Mouse (Mus musculus) WW6 (cell line): ENCODE results near the gene Clec16a.

Experiments
- DNase-seq: peaks from one replicate; pipeline ENCODE4 v3.0.0-alpha.2; 2013; ENCODE audit warnings: low read depth, low spot score

Gene Clec16a

DNA sequence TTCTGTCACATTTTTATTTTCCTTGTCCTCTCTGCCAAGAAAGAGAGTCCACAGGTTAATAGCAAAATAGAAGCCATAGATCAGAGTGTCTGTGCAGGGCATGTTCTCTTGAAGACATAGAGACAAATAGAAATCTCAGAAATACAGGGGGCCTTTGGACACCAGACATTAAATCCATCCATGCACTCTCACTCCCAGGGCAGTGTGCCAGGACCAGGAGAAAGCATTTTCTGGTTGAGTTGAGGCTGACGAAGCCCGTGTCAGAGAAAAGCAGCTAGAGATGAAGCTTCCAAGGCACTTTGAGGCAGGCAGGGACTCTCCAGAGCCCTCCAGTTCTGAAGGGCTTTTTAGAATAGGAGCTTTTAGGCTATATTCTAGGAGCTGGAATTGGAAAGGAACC, 171.6 kb downstream of the Clec16a start:
- DNase-seq, result no peak

- DNase-seq, result no peak
These were observed 174.8 kb downstream of the Clec16a start for GRCm38 (mm10) chr16:10719971-10720370.

DNA sequence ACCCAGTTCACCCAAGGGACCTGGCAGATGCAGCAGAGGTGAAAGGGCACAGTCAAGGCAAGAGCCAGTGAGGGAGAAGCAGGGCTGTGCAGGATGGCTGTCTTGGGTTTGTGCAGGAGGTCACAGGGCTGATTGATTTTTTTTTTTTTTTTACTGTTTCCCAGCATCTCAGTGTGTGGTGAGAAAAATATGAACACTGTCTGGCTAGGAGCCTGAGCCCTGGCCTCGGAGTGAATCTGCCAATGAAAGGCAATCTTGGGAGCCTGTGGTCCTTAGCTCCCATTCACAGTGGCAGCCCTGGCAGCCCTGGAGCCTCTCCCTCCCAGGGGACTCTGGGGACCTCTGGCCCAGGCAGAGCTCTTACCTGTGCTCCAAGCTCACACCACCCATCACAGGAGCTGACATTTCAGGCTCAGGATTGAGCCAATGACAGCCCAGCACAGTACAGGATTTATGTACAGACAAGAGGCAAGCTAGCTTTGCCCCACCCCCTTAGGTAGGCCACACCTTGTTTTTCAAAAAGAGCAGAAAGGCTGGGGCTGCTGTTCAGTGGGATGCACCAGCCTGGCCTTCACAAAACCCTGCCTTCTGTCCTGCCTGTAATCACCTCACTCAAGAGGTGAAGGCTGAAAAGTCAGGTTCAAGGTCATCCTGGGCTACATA, 177.9 kb downstream of the Clec16a start:
- DNase-seq, result no peak

GRCm38 (mm10) chr16:10723816-10724647, 178.9 kb downstream of the Clec16a start:
- DNase-seq, result no peak

DNA sequence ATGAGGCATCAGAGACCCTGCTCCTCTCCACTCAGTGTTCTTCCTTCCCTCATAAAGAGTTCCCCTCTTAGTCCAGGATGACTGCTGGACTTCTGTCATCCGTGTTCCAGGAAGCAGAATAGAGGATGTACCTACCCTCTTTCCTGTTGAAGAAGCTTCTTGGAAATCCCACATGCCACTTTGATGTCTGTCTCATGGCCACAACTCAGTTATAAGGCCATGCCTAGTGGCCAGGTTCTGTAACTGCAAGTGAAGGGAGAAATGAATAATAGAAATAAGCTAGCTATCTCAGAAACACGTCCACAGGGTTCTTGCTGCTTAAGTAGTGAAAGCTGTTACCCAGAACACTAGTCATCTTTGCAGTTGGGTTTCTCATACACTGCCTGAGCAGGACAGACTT, 180.0 kb downstream of the Clec16a start:
- DNase-seq, result no peak

- DNase-seq, result no peak
These were observed 182.5 kb downstream of the Clec16a start for GRCm38 (mm10) chr16:10727630-10728029.

DNA sequence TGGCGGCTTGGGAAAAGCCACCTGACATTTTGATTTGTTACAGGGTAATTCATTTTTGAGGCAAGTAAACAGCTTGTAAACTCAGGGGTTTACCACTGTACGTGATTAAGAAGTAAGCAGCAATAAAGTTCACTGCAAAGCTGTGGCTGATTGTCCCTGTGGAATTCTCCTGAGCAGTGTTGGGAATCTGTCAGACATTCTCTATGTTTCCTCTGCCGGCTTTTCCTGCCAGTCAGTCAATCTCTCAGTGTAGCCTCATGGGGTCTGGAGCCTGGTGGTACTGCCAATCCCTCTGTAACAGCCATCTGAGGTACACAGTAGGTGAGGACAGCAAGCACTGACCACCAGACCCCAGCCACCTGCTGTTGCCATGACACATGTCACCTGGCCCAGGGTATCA, 183.7 kb downstream of the Clec16a start:
- no peak for DNase-seq

DNA sequence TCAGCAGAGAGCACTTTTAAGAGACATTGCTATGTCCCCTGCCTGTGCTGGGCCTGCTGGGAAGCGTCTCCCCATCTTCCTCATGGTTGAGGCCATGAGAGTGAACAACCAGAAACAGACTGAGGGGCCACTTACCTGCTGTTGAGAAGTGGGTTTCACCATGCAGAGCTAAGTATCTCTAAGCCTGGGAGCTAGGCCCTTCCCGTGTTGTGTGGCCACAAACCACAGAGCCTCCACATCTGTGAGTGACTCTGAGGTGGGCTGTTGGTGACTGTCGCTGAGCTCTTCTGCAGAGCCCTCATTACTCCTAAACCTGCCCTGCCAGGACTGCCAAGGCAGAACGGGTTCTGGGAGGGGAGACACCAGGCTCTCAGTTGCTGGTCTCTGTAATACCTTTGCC, 185.8 kb downstream of the Clec16a start:
- no peak for DNase-seq

DNA sequence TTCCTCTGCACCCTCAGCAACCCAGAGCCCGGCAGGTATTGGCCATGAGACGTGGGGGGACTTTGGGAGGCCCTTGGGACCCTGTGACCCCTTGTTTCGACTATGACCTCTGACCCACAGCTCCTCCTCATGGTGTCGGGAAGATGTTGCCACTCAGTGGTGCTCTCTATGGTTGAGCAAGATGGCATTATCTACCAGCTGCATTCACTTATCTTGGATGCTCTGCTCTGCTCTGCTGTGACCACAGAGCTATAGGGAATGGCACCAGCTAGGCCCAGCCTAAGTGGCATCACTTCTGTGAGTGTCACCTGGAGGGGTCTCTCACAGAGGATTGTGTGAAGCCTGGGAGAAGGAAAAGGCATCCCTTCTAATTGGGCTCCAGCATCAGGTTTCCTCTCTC, 186.6 kb downstream of the Clec16a start:
- no peak for DNase-seq

GRCm38 (mm10) chr16:10732421-10732820, 187.3 kb downstream of the Clec16a start:
- no peak for DNase-seq

- DNase-seq, result no peak
These were observed 190.6 kb downstream of the Clec16a start for GRCm38 (mm10) chr16:10735781-10736180.

DNA sequence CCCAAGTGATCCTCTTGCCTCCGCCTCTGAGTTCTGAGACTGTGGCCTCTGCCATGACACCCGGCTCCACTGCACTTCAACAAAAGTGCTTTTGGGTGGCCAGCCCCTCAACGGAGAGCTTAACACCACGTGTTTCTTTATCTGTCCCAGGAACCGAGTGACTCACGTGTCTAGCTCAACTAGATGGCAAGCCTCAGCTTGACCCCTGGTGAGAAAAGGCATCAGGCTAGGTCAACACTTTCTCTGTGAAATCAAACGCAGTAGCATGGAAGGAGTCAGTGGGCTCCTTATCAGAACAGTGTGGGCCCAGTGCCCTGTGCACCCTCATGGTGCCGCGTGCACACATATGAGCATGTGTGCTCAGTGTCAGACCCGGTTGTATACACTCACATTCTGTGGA, 191.2 kb downstream of the Clec16a start:
- no peak for DNase-seq

DNA sequence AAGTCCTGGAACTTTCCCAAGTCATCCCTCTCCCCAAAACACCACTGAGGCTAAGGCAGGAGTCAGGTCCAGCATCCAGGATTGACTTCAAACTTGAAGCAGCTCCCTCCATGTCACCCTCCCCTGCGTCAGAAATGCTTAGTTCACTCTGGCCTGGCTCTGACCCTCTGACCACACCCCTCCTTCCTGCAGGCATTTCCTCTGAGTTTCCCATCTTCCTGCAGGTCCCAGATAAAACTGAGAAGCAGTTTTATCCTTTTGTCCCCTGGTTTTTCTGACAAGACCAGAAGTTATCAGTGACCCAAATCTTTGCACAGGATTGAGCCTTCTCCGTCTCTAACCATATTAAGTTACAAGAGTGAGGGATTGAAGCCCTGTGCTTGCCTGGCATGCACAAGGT, 192.4 kb downstream of the Clec16a start:
- DNase-seq, result no peak

DNA sequence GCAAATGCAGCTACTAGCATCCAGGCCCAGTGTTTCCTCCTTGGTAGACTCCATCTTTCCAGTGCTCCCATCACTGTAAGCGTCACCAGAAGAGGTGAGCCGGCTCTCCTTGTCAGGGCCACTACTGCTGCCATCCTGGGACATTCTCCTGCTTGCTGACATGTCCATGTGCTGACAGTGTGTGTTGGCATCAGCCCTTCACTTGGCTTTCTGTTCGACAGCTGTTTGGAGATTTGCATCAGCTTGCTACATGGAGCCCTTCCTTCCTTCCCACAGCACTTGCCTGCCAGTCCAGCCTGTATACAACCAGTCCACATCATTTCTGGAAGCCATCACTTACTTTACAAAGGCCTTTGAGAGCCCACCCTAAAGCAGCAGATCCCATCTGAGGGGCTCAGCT, 193.7 kb downstream of the Clec16a start:
- DNase-seq, result no peak

DNA sequence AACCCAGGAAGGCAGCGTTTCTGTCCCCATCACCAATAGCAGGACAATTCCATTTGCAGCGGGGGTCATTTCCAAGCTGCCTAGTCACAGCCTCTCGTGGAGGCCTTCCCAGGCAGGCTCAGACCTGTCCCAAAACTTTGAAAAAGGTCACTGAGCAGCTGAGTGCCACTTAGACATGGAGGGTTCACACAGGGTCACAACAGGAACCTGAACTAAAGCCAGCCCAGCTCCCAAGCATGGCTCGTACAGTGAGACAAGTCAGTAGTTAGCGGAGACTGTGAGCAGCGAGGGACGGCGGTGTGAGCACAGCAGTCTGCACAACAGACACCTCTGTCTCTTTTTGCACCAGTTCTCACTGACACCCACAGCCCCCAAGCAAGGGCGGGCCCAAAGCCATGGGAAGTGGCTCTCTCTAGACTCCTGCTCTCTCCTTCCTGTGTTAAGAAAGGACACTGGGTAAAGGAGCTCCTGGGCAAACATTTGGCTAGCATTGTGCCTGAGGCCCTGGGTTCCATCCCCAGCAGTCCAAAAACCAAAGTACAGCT, 194.8 kb downstream of the Clec16a start:
- no peak for DNase-seq

DNA sequence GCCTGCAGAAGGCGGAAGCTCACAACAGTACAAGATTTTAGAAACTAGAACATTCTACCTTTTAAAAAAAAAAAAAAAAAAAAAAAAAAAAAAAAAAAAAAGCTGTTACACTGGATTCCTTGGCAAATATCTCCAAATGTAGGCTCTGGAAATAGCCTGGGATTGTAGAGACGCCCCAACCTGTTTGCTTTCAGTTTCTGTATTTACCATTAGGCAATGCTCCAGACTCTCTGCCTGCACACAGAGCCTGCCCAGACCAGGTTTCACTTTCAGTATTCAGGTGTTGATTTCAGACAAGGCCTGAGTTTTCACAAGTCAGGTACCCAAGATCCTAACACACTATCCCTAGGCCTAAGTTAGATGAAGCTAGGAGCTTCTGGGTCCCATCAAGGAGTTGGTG, 195.9 kb downstream of the Clec16a start:
- DNase-seq, result no peak

- DNase-seq, result no peak
These were observed 204.1 kb downstream of the Clec16a start for GRCm38 (mm10) chr16:10749226-10749625.

GRCm38 (mm10) chr16:10749824-10750223, 204.7 kb downstream of the Clec16a start:
- DNase-seq, result no peak

DNA sequence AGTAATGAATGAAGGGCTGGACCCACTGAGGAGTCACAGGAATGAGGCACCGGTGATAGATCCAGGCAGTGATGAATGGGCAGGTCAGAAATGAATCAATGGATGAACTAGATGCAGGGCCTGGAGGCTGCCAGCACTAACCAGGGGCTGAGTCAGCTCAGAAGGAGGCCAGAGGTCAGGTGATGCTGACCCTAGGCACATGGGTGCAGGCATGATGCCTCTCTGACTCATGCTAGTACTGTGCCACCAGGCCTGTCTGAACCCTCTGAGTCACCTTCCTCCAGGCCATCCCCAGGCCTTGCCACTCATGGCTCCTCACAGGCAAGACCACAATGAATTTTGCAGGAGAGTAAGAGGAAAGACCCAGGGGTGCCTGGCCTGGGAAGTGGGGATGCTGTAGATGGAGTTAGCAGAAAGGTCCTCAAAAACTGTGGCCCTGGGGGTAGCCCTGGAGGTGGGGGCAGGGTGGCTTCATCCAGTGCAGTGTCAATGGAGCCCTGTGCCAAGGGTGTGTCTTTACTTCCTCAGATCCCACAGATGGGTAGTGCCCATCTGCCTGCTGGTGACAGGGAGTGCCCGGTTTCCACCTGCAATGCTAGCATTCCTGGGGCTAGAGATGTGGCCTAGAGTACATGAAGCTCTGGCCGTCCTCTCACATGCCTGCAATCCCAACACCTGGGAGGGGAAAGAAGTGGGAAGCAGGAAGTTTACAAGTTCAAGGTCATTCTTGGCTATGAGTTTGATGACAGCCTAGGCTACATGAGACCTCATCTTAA, 209.6 kb downstream of the Clec16a start:
- DNase-seq, result no peak

DNA sequence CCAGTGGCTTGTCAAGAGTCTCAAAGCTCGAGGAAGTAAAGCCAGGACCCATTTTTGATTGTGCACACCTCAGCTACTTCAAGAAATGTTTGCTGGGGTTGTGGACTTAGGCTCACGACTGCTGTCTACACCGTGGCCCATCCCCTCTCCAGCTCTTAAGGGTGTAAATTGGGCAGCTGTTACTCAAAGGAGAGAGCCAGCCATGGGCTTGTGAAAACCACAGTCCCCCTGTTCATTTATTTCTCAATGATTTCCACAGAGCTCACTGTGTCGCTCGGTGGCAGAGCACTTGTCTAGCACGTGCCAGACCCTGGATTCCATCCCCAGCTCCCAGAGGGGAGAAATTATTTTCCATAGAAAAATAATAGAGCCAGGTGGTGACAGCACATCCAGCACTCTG, 211.0 kb downstream of the Clec16a start:
- no peak for DNase-seq

DNA sequence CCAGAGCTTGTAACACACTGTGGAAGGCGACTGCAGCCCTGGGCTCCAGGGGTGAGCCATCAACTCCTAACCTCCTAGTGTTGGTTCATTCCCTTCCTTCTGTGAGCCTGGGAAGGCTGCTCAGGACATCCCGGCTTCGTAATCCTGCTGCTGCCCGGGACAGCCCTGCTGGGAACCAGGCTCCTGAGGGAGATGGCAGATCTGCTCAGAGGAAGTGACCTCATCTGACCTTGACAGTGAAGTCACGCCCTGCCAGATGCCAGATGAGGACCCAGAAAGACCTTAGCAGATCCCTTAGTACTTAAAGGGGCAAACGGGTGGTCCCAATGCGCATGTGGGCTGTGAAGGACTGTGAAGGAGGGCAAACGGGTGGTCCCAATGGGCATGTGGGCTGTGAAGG, 216.0 kb downstream of the Clec16a start:
- no peak for DNase-seq

GRCm38 (mm10) chr16:10762569-10763180, 217.5 kb downstream of the Clec16a start:
- DNase-seq, result no peak
